Mouse (Mus musculus): ENCODE results near the gene Trim27. TPM values are rescaled to one million over a fixed set of nuclear protein-coding genes. Genes with fewer than 3 reads are reported as not detected.

Trim27 gene
- polyA plus RNA-seq, 1 experiment from 2014 or later: 124 TPM

- H3K27me3 ChIP-seq (replicated peaks): no peaks in the 10 kb centered on the region
- no peak for ATAC-seq (ENCODE audit: low FRiP score, low read depth)
- H3K9me3 ChIP-seq: 0 out of 2 replicates have a peak, but pooled peaks cover 4% of the 10 kb centered on the region
- no peaks in the 10 kb centered on the region for H3K4me1 ChIP-seq
- no peak overlapping the region for H3K9ac ChIP-seq
- peaks cover 5% of the 10 kb centered on the region for H3K36me3 ChIP-seq
- no peak overlapping the region for H3K4me3 ChIP-seq
- no peak overlapping the region for H3K27ac ChIP-seq
- 79% methylated on average over 2 of the region's 2 CpGs for WGBS
- H3K4me2 ChIP-seq (replicated peaks): no peak overlapping the region
Observed at GRCm38 (mm10) chr13:21198313-21198712, 19.1 kb downstream of the Trim27 start.

GRCm38 (mm10) chr13:21199046-21200028 is 20.1 kb downstream of the Trim27 start:
- Histone ChIP-seq H3K4me2 (replicated peaks) (peak overlapping the region; percentile 61), H3K9me3 (0 out of 2 replicates have a peak, but pooled peaks cover 8% of the 10 kb centered on the region), H3K27ac (no peak overlapping the region), H3K9ac (peak overlapping the region; percentile 45; the same call in 1 of the 2 replicates), H3K27me3 (replicated peaks) (no peaks in the 10 kb centered on the region), H3K4me3 (peak overlapping the region; percentile 59), H3K4me1 (no peaks in the 10 kb centered on the region), H3K36me3 (peaks cover 4% of the 10 kb centered on the region; the same call in 1 of the 2 replicates)
- ATAC-seq (ENCODE audit: low FRiP score, low read depth): peak; percentile 61
- 6% methylated on average over 17 of the region's 17 CpGs for WGBS

GRCm38 (mm10) chr13:21200043-21200999 is 21.1 kb downstream of the Trim27 start:
- H3K4me1 ChIP-seq: no peaks in the 10 kb centered on the region
- H3K27ac ChIP-seq: no peak overlapping the region
- peak overlapping the region; percentile 61 for H3K4me2 ChIP-seq (replicated peaks)
- 4% methylated on average over 48 of the region's 48 CpGs for WGBS
- H3K9me3 ChIP-seq: 0 out of 2 replicates have a peak, but pooled peaks cover 8% of the 10 kb centered on the region
- ATAC-seq (ENCODE audit: low FRiP score, low read depth): peak; percentile 96
- no peaks in the 10 kb centered on the region for H3K27me3 ChIP-seq (replicated peaks)
- H3K36me3 ChIP-seq: no peaks in the 10 kb centered on the region
- peak overlapping the region; percentile 60 for H3K9ac ChIP-seq
- H3K4me3 ChIP-seq: peak overlapping the region; percentile 59

- ATAC-seq (ENCODE audit: low FRiP score, low read depth): peak; percentile 53; the same call in 1 of the 2 replicates
- H3K9ac ChIP-seq: no peak overlapping the region
- H3K4me2 ChIP-seq (replicated peaks): peak overlapping the region; percentile 55
- under 1% methylated on average over 20 of the region's 20 CpGs for WGBS
- no peaks in the 10 kb centered on the region for H3K4me1 ChIP-seq
- no peaks in the 10 kb centered on the region for H3K9me3 ChIP-seq
- peak overlapping the region; percentile 27 for H3K4me3 ChIP-seq
- no peaks in the 10 kb centered on the region for H3K36me3 ChIP-seq
- no peaks in the 10 kb centered on the region for H3K27me3 ChIP-seq (replicated peaks)
- no peak overlapping the region for H3K27ac ChIP-seq
Observed at GRCm38 (mm10) chr13:21215275-21215983, 36.2 kb downstream of the Trim27 start.

- ATAC-seq (ENCODE audit: low FRiP score, low read depth): no peak
- Histone ChIP-seq H3K36me3 (no peaks in the 10 kb centered on the region), H3K27me3 (replicated peaks) (no peaks in the 10 kb centered on the region), H3K27ac (no peak overlapping the region), H3K9ac (no peak overlapping the region), H3K4me3 (no peak overlapping the region), H3K4me2 (replicated peaks) (no peak overlapping the region), H3K9me3 (no peaks in the 10 kb centered on the region), H3K4me1 (no peaks in the 10 kb centered on the region)
- WGBS: 53% methylated on average over 1 of the region's 1 CpGs
Observed at GRCm38 (mm10) chr13:21216781-21217180, 37.5 kb downstream of the Trim27 start.

- Histone ChIP-seq H3K4me3 (peak overlapping the region; percentile 55), H3K36me3 (no peaks in the 10 kb centered on the region), H3K9me3 (no peaks in the 10 kb centered on the region), H3K27ac (peak overlapping the region; percentile 50; the same call in 1 of the 2 replicates), H3K9ac (peak overlapping the region; percentile 61), H3K4me2 (replicated peaks) (peak overlapping the region; percentile 65), H3K4me1 (0 out of 2 replicates have a peak, but pooled peaks cover 3% of the 10 kb centered on the region), H3K27me3 (replicated peaks) (no peaks in the 10 kb centered on the region)
- WGBS: 1% methylated on average over 20 of the region's 20 CpGs
- peak; percentile 92 for ATAC-seq (ENCODE audit: low FRiP score, low read depth)
Observed at GRCm38 (mm10) chr13:21221656-21222462, 42.6 kb downstream of the Trim27 start.

GRCm38 (mm10) chr13:21222463-21223022 is 43.3 kb downstream of the Trim27 start:
- Histone ChIP-seq H3K27me3 (replicated peaks) (no peaks in the 10 kb centered on the region), H3K9ac (peak overlapping the region; percentile 61), H3K27ac (peak overlapping the region; percentile 50; the same call in 1 of the 2 replicates), H3K36me3 (no peaks in the 10 kb centered on the region), H3K4me3 (peak overlapping the region; percentile 55), H3K4me1 (0 out of 2 replicates have a peak, but pooled peaks cover 3% of the 10 kb centered on the region), H3K9me3 (no peaks in the 10 kb centered on the region), H3K4me2 (replicated peaks) (peak overlapping the region; percentile 65)
- WGBS: under 1% methylated on average over 20 of the region's 20 CpGs
- peak; percentile 92 for ATAC-seq (ENCODE audit: low FRiP score, low read depth)

- H3K9ac ChIP-seq: no peak overlapping the region
- WGBS: 4% methylated on average over 10 of the region's 10 CpGs
Observed at GRCm38 (mm10) chr13:21223242-21223655, 44.0 kb downstream of the Trim27 start.

GRCm38 (mm10) chr13:21224376-21224775 is 45.1 kb downstream of the Trim27 start:
- ATAC-seq (ENCODE audit: low FRiP score, low read depth): no peak
- Histone ChIP-seq H3K36me3 (no peaks in the 10 kb centered on the region), H3K27me3 (replicated peaks) (no peaks in the 10 kb centered on the region), H3K4me3 (no peak overlapping the region), H3K27ac (no peak overlapping the region), H3K9ac (no peak overlapping the region), H3K4me2 (replicated peaks) (no peak overlapping the region), H3K4me1 (0 out of 2 replicates have a peak, but pooled peaks cover 3% of the 10 kb centered on the region), H3K9me3 (no peaks in the 10 kb centered on the region)
- 95% methylated on average over 1 of the region's 1 CpGs for WGBS

More at GRCm38 (mm10) chr13:21223242-21223655, 44.0 kb downstream of the Trim27 start:
- Histone ChIP-seq H3K27ac (no peak overlapping the region), H3K4me1 (0 out of 2 replicates have a peak, but pooled peaks cover 3% of the 10 kb centered on the region), H3K4me3 (peak overlapping the region; percentile 55), H3K4me2 (replicated peaks) (peak overlapping the region; percentile 65), H3K27me3 (replicated peaks) (no peaks in the 10 kb centered on the region), H3K9me3 (no peaks in the 10 kb centered on the region), H3K36me3 (no peaks in the 10 kb centered on the region)
- ATAC-seq (ENCODE audit: low FRiP score, low read depth): no peak

GRCm38 (mm10) chr13:21225206-21225605 is 46.0 kb downstream of the Trim27 start:
- WGBS: 70% methylated on average over 6 of the region's 6 CpGs
- H3K4me1 ChIP-seq: 0 out of 2 replicates have a peak, but pooled peaks cover 3% of the 10 kb centered on the region
- no peak overlapping the region for H3K4me3 ChIP-seq
- H3K9me3 ChIP-seq: no peaks in the 10 kb centered on the region
- no peak overlapping the region for H3K27ac ChIP-seq
- H3K9ac ChIP-seq: no peak overlapping the region
- H3K4me2 ChIP-seq (replicated peaks): no peak overlapping the region
- no peaks in the 10 kb centered on the region for H3K27me3 ChIP-seq (replicated peaks)
- no peak for ATAC-seq (ENCODE audit: low FRiP score, low read depth)
- H3K36me3 ChIP-seq: no peaks in the 10 kb centered on the region

All from neural tube, embryonic 12.5 days (tissue).